Comparison of ENCODE assay signal across 26 mouse cellular contexts in genomic region chr10:21320601-21321000, GRCm38 (mm10). TPM values are rescaled to one million over a fixed set of nuclear protein-coding genes. Genes with fewer than 3 reads are reported as not detected.
DNase-seq lines count a peak whose midpoint lies in the region; ATAC-seq lines count a peak whose summit lies in the region.
"Had no signal": no experiment of that assay in that cellular context is flagged by ENCODE, and none has a peak within 500 bp of the region (broad histone marks: within the 10 kb centered on the region; RNA-seq: fewer than 3 reads in every experiment).

No protein-coding gene starts in this region.

- H3K4me1 ChIP-seq in midbrain, embryonic 11.5 days (ENCODE audit: control insufficient read depth, insufficient read depth, low read length): no peaks in the 10 kb centered on the region
- no peaks in the 10 kb centered on the region for H3K4me1 ChIP-seq in midbrain, embryonic 13.5 days (replicated peaks)
- H3K4me1 ChIP-seq: embryonic facial prominence, embryonic 15.5 days; forebrain, embryonic 10.5 days; heart, embryonic 10.5 days; hindbrain, embryonic 13.5 days had no signal

- no peaks in the 10 kb centered on the region for H3K9me3 ChIP-seq in midbrain, embryonic 11.5 days (ENCODE audit: control insufficient read depth, low read length)
- H3K9me3 ChIP-seq in midbrain, embryonic 13.5 days: no peaks in the 10 kb centered on the region
- H3K9me3 ChIP-seq: embryonic facial prominence, embryonic 15.5 days; forebrain, embryonic 10.5 days; heart, embryonic 10.5 days; hindbrain, embryonic 13.5 days had no signal

- no peak overlapping the region for H3K4me2 ChIP-seq in midbrain, embryonic 11.5 days
- H3K4me2 ChIP-seq in midbrain, embryonic 13.5 days (replicated peaks): no peak overlapping the region
- H3K4me2 ChIP-seq: embryonic facial prominence, embryonic 15.5 days; hindbrain, embryonic 13.5 days had no signal

- no peaks in the 10 kb centered on the region for H3K27me3 ChIP-seq in midbrain, embryonic 11.5 days (ENCODE audit: control insufficient read depth, insufficient read depth, low read length)
- H3K27me3 ChIP-seq in midbrain, embryonic 13.5 days: no peaks in the 10 kb centered on the region
- H3K27me3 ChIP-seq: embryonic facial prominence, embryonic 15.5 days; hindbrain, embryonic 13.5 days had no signal

- 94% methylated on average over 6 of the region's 6 CpGs for WGBS in midbrain, embryonic 11.5 days
- WGBS in midbrain, embryonic 13.5 days: 95% methylated on average over 6 of the region's 6 CpGs

- no peak for ATAC-seq in midbrain, embryonic 11.5 days (ENCODE audit: low FRiP score)
- no peak for ATAC-seq in midbrain, embryonic 13.5 days
- ATAC-seq: forebrain, embryonic 14.5 days; hindbrain, postnatal 0 days had no signal

- H3K36me3 ChIP-seq in midbrain, embryonic 11.5 days (ENCODE audit: control insufficient read depth, insufficient read depth, low read length): 0 out of 2 replicates have a peak, but pooled peaks cover 2% of the 10 kb centered on the region
- H3K36me3 ChIP-seq in midbrain, embryonic 13.5 days: peaks cover 10% of the 10 kb centered on the region

- H3K4me3 ChIP-seq in midbrain, embryonic 11.5 days (ENCODE audit: low read depth, low read length): no peak overlapping the region
- no peak overlapping the region for H3K4me3 ChIP-seq in midbrain, embryonic 13.5 days (replicated peaks)
- H3K4me3 ChIP-seq: embryonic facial prominence, embryonic 15.5 days; erythroblast, embryonic 14.5 days; forebrain, embryonic 10.5 days; heart, embryonic 10.5 days; hindbrain, embryonic 13.5 days had no signal

- no peak overlapping the region for H3K9ac ChIP-seq in midbrain, embryonic 11.5 days (ENCODE audit: low read length)
- H3K9ac ChIP-seq in midbrain, embryonic 13.5 days (replicated peaks): no peak overlapping the region
- H3K9ac ChIP-seq: embryonic facial prominence, embryonic 15.5 days; hindbrain, embryonic 13.5 days had no signal

- peak; percentile 50 to 64 for DNase-seq in frontal cortex, postnatal 36 days (ENCODE audit: low spot score in 2 of 2)
- DNase-seq in frontal cortex, postnatal 14 days (ENCODE audit: low spot score in 2 of 2): no peak
- DNase-seq in midbrain, embryonic 11.5 days (ENCODE audit: low spot score, missing footprints): peak; percentile 1
- DNase-seq in brain, adult 2 months (ENCODE audit: low read depth, low spot score): peak; percentile 80
- peak; percentile 28 to 87 for DNase-seq in left cerebral cortex, postnatal 25 days (ENCODE audit: low spot score in 2 of 2)
- DNase-seq in heart, postnatal 10 days: no peak
- DNase-seq: adrenal gland, adult 2 months; adrenal gland, postnatal 25 days; cerebellum, adult 2 months; cerebellum, postnatal 10 days; embryo, embryonic 11 days; gastrocnemius, postnatal 10 days; heart, adult 18-20 months; heart, postnatal 14 days had no signal

- H3K27ac ChIP-seq in midbrain, embryonic 11.5 days (ENCODE audit: low read depth, low read length): no peak overlapping the region
- no peak overlapping the region for H3K27ac ChIP-seq in midbrain, embryonic 13.5 days
- H3K27ac ChIP-seq: embryonic facial prominence, embryonic 15.5 days; forebrain, embryonic 10.5 days; heart, embryonic 10.5 days; hindbrain, embryonic 13.5 days; hindbrain, postnatal 0 days had no signal

- intact Hi-C loops in left cerebral cortex, postnatal 25 days (cut with DNase I): no loop called here
- intact Hi-C loops in heart, postnatal 10 days (cut with DNase I): no loop called here

RNA-seq across cellular contexts. Expression of gene Hbs1l, which starts 24.8 kb away (rescaled TPM):
- 142 and 154 TPM in 2 replicates for polyA plus RNA-seq in midbrain, embryonic 11.5 days (2014; fragmentation: Nextera tagmentation; extraction: Ambion mirVana)
- polyA plus RNA-seq in midbrain, embryonic 13.5 days (2015; fragmentation: Nextera tagmentation; extraction: Ambion mirVana): 104 and 112 TPM in 2 replicates
- 10 to 100 TPM; 69.4 to 69.5 TPM for total RNA-seq in left cerebral cortex, postnatal 25 days (2021)
- total RNA-seq in heart, postnatal 10 days (2021): 10 to 100 TPM; 56.6 to 60.9 TPM

RNA-seq across cellular contexts. Expression of gene Aldh8a1, which starts 56.5 kb away (rescaled TPM):
- polyA plus RNA-seq in midbrain, embryonic 11.5 days (2014; fragmentation: Nextera tagmentation; extraction: Ambion mirVana): 0.07 TPM in 1 of 2 replicates, not detected in the other
- polyA plus RNA-seq in midbrain, embryonic 13.5 days (2015; fragmentation: Nextera tagmentation; extraction: Ambion mirVana): 0.17 TPM in 2 replicates
- total RNA-seq in left cerebral cortex, postnatal 25 days (2021): under 1 TPM; 0.25 TPM
- not detected for total RNA-seq in heart, postnatal 10 days (2021)
- total RNA-seq: common myeloid progenitor, adult 5-6 weeks; heart, adult 18-20 months; heart, postnatal 14 days; hematopoietic stem cell, adult 5-6 weeks; hindbrain, postnatal 0 days had no signal
- polyA plus RNA-seq: adrenal gland, adult 2 months; embryonic facial prominence, embryonic 11.5 days; embryonic facial prominence, embryonic 15.5 days; erythroblast, embryonic 14.5 days; forebrain, embryonic 10.5 days; forebrain, embryonic 14.5 days; heart, embryonic 14.5 days; hindbrain, embryonic 13.5 days; hindbrain, postnatal 0 days had no signal

Comparison
In these comparisons a context has a peak if more than half of its experiments do, and no peak if none do; other contexts are left out.
1. DNase-seq: peak in frontal cortex, postnatal 36 days (2 of 2), midbrain, embryonic 11.5 days (single experiment), brain, adult 2 months (single experiment) and left cerebral cortex, postnatal 25 days (2 of 2); none in frontal cortex, postnatal 14 days (0 of 2) and heart, postnatal 10 days (0 of 2).